Mouse (Mus musculus) thymus, postnatal 25 days (tissue): ENCODE data around the gene Eif4a1.

Experiments
- DNase-seq: peaks from one replicate; pipeline ENCODE4 v3.0.0; 2022

Eif4a1 gene

DNA sequence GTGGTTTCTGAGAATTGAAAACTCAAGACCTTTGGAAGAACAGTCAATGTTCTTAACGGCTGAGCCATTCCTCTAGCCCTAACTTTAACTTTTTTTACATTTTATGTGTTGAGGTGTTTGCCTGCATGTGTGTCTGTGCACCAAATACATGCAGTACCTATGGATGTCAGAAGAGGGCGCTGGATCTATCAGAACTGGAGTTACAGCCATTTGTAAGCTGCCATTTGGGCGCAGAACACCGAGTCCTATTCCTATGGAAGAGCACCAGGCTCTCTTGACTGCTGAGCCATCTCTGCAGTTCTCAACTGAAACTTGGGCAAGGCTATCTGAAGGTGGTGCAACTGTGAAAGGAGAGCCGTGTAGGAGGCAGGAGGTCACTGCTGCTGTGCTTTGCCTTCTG lies 26.4 kb upstream of the Eif4a1 start:
- DNase-seq = no peak

DNA sequence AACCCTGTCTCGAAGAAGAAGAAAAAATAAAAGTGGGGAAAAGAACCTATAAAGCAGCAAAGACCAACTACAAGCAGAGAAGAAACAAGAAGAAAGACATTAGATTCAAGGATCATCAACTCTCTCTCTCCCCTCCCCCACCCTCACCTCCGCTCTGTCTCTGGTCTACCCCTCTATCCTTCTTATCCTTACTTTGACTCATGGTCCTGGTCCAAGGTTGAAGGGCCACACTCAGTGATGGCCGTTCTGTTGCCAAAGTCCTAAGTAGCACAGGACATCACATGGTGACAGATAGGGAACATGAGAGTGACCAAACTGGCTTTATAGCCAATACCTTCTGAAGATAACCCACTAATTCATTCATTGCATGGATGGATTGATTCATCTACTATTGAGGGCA lies 25.2 kb upstream of the Eif4a1 start:
- DNase-seq = no peak

DNA sequence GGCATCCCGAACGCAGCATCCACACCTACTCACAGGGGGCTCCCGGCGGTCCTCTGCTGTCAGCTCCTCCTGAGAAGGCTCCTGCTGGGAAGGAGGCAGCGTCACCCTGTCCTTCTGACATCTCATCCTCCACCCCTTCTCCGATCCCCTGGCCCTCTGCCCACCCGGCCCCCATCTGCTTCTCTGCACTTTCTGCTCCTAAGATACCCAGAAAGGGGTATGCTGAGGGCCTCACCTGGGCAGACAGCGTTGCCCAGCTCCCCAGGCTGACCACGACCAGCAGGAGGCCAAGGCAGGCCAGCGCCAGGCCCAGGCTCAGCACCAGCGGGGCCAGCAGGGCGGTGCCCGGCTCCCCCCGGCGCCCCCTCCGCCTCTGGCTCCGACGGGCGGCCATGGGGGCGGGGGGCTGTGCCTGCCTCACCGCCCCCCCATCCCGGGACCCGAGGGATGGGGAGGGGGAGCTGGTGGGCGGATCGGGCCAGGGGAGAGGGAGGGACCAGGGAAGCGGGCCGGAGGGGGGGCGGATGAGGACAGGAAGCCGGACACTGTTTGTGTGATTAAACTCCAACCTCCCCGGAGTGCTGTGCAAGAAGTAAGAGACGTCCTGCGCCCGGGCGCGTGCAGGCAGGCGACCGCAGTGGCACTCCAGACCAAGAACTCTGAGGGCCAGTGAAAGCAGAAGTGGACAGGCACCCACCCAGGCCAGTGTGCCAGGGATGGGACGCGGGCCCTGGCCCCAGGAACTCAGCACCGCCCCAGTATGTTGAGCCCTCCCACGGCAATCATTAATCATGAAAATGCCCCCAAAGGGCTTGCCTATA lies 23.3 kb upstream of the Eif4a1 start, which contains the start of the genes Tnfsf12 and Tnfsfm13:
Tnfsf12 (minus strand) TSS at position 489 of the 821 bp plus-strand sequence.
Tnfsfm13 (minus strand) TSS at position 738 of the 821 bp plus-strand sequence.
- no peak for DNase-seq

DNA sequence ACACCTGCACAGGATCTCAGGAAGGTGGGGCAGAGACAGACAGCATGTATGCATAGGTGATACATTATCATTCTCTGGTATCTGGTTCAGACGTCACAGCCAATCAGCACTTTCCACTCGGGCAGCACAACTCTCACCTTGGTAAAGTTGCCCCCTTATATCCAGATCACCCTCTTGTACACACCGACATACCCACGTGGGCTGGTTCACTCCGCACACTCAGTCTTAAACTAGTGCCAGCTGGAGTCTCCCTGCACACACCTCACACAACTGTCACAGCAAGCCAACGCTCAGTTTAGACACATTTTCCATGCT lies 22.8 kb upstream of the Eif4a1 start:
- DNase-seq = no peak

DNA sequence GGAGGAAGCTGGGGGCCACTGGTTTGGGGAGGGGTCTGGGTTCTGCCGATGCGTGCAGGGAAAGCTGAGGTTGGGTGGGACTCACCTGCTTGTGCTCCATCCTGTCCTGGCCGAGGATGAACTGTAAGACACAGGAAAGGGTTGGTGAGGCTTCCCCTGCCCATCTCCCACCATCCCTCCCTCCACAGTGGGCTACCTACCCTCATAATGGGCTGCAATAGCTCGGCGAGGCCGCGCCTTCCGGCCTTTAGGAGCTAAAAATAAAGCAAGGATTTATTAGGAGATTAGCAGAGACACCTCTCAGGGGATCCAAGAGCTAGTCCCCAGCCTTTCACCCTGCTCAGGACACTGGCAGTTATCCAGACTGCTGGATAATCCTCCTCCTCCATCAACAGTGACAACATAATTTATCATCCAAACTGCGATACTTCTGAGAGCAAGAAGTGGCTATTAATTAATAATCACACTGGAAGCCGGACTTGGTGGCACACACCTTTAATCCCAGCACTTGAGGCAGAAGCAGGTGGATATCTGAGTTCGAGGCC lies 21.3 kb upstream of the Eif4a1 start:
- DNase-seq = no peak

DNA sequence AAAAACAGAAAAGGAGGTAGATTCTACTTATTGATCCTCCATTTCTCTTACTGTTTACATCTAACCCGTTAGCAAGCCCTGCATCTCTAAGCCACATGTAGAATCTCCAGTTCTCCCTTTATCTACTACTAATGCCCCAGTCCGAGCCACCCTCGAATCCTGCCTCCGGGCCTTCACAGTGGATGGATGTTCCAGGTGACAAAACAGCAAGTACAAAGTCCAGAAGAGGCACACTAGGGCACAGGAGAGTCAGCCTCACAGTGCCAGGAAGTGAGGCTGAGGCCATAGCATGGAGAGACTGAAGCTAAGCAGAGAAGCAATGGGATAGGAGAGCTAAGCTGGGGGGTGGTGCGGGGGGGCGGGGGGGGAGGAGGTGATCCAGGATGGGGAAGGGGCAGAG lies 20.6 kb upstream of the Eif4a1 start:
- DNase-seq = no peak

DNA sequence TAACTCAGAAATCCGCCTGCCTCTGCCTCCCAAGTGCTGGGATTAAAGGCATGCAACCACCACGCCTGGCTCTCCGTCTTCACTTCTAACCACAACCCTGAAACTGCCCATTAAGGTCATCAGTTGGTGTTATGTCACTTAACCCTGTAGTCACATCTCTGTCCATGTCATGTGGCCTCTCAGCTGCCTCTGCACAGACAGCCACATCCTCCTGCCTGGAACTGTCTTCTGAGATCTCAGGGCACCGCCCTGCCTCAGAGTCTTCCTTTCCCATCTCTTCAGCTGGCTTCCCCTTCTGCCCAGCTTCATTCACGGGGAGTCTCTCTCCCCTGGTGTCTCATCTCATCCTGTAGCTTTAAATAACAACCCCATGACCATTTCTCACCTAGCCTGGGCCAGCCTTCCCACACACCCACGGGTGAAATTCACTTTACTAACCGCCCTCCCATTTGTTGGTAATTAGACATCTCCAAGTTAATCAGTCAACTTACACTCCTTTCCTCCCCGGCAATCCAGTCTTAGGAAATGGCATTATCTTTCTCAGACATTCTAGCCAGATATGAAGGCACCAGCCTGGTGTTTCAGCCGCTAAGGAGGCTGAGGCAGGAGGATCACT lies 20.1 kb upstream of the Eif4a1 start:
- no peak for DNase-seq

DNA sequence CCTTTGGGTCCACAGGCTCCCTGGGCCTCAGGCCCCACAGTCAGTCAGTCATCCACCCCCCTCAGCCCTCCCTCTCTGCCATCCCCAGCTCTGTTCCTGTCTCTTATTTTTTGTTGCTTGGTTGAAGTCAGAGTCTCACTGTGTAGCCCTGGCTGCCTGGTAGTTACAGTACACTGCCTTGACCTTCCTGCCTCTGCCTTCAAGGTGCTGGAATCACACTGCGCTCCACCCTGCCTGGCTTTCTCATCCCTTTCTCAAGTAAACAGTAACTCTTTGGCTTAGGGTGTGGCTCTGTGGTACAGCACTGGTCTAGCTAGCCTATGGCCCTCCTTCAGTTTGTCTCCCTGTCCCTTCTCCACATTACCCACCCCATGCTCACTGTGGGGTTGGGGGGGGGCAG lies 17.7 kb upstream of the Eif4a1 start:
- DNase-seq = no peak

DNA sequence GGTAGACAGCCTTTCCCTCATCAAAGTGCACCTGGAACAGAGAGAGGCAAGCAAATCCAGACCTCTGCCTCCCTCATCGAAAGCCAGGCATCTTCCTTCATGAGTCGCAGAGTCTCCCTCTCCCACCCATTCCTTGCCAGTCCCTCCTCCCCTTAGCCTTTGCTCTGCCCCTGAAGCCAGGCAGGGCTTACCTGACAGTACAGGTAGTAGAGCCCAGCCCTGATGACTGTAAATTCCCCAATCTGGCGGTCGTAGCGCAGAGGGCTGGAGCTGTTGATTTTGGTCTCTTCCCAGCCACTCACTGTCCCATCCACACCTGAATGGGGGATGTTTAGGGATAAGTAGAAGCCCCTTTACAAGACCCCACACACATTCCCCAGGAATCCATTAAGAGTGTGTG lies 14.8 kb upstream of the Eif4a1 start:
- DNase-seq = no peak

DNA sequence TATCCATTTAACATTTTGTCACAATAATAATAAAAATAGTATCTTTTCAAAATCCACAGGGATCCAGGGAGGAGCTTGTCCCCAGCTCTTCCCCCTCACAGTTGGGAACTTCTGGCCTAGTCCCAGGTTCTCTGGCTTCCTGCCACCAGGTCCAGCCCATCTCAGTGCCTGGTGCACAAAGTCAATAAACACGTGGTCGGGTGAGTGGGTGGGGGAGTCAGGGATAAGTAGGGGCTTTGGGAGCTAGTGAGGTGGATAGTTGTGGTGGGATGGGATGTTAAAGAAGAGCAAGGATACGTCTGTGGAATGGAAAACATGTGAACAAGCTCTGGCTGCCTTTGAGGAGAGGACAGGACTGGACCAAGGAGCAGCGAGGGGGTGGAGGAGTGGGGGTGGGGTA lies 14.2 kb upstream of the Eif4a1 start:
- DNase-seq = no peak

DNA sequence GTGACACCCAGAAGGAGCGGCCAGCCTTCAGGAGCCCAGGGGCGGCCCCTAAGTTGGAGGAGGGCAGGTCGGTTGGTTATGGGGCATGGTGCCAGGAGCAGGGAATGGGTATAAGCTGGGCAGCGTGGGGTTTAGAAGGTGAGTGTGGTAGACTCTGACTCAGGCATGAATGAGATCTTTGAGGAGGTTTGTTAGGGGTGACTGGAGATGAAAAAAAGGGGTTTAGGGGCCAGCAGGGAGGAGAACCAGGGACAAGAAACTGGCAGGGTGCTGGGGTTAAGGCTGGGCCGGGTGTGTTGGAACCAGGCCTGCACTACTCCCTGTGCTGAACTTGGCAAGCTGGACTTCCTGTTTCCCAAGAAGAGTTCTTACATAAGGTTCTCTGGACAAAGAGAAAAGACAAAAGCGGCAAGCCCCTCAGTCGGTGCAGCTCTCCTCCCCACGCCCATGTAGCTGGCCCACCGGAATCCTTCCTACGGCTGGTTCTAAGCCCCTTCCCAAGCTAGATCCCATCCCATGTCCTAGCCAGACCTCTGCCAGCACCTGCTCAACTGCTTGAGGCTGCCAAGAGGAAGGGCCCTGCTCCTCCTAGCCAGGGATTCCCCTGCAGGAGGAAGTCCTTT lies 13.4 kb upstream of the Eif4a1 start, which contains the start of gene Tnfsf13:
Tnfsf13 (minus strand) TSS at position 259 of the 623 bp plus-strand sequence.
- no peak for DNase-seq

DNA sequence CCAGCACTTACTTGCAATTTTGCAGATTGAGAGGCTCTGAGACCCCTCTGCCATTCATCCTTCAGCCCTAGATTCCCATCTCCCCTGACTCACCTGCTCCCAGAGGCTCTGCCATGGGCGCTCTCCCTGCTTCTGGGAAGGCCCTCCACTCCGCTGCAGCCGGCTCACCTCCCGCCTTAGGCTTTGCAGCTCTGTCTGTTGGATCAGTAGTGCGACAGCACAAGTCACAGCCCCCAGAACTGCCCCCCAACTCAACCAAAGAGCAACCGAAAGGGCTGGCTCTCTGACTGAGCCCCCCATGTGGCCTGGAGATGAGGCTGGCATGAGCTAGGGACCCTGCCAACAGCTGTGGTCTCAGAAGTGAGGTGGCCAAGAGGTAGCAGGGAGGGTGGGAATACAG lies 12.7 kb upstream of the Eif4a1 start:
- DNase-seq = no peak

DNA sequence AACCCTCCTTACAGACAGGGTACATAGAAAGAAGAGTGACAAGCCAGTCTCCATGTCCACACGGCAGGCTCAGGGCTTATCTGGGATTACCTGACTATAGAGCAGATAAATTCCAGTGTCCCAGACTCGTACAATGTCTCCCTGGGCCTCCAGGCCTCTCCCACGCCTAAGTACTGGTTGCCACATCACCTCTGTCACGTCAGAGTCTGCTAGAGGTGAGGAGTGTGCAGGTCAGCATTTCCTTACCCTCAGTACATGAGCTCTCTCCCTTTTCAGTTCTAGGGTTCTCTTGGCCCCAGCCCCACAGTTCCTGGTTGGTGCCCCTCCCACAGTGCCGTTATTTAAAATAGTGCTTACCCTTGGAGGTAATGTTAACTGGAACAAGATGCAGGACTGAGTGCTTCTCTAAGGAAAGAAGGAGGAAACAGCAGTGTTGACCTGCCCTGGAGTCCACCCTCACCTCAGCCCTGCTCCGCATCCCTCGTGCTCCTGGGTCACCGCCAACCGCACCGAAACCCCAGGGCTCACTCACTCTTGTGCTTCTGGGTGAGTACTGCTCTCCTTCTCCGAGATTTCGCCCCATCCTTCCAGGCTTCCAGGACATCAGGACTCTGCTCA lies 12.0 kb upstream of the Eif4a1 start:
- no peak for DNase-seq

DNA sequence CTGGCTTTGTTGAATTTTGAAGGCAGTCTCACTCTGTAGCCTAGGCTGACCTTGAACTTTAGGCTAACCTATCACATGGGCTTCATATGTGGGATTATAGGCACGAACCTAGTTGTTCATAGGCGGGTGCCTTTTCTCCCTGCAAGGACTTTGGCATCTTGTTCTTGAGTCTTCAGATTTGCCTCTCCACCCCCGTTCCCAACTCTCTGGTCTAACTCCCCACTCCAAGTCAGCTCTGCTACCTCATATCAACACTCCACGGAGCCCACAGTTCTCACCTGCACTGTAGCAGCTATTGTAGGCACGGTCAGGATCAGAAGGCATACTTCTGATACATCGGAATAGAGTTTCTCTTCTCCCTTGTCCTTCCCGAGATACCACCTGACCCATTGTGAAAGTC lies 11.4 kb upstream of the Eif4a1 start:
- no peak for DNase-seq

DNA sequence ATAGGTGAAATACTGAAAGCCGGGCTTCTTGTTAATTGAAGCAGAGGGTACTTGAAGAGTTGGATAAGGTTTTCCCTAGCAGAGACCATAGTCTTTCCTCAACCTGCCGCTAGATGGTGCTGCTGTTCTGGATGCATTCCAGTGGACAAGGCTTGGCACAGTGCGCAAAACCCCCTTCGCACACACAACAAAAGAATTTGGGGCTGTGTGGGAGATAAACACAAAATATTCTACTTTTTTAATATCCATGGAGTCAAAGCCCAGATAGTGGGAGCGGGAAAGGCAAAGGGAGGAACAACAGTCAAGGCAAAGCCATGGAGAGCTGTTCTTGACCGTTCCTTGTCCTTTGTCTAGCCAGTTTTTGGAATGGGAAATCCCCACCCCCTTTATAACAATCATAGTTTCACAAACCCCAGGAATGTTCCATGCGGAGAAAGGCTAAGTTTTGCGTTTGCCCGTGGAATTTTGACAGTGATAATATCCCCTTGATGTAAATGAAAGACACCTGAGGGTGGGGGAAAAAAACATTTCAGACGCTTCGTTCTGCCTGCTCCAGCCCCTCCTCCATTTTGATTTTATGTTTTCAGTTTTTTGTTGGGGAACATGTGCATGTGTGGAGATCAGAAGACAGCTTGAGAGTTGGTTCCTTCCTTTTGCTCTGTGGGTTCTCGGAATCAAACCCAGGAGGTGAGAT lies 10.8 kb upstream of the Eif4a1 start:
- DNase-seq = peak; percentile 88

DNA sequence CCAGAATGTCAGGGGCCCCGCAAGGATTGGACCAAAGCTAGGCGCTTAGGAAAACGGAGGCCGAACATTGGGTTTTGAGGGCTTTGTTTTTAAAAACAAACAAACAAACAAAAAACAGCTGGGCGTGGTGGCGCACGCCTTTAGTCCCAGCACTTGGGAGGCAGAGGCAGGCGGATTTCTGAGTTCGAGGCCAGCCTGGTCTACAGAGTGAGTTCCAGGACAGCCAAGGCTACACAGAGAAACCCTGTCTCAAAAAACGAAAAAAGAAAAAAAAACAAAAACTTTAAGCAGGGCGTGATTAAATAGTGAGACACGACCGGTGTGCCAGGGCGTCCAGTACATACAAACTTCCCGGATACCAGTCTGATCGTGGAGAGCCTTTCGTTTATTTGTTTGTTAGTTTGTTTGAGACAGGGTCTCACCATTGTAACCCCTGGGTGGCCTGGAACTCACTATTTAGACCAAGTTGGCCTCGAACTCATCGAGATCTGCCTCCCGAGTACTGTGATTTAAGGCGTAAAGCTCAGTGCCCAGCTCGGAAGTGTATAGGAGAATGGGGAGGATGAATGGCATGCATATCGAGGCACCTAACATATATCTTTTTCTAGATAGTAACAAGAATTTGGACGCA lies 10.1 kb upstream of the Eif4a1 start:
- no peak for DNase-seq

DNA sequence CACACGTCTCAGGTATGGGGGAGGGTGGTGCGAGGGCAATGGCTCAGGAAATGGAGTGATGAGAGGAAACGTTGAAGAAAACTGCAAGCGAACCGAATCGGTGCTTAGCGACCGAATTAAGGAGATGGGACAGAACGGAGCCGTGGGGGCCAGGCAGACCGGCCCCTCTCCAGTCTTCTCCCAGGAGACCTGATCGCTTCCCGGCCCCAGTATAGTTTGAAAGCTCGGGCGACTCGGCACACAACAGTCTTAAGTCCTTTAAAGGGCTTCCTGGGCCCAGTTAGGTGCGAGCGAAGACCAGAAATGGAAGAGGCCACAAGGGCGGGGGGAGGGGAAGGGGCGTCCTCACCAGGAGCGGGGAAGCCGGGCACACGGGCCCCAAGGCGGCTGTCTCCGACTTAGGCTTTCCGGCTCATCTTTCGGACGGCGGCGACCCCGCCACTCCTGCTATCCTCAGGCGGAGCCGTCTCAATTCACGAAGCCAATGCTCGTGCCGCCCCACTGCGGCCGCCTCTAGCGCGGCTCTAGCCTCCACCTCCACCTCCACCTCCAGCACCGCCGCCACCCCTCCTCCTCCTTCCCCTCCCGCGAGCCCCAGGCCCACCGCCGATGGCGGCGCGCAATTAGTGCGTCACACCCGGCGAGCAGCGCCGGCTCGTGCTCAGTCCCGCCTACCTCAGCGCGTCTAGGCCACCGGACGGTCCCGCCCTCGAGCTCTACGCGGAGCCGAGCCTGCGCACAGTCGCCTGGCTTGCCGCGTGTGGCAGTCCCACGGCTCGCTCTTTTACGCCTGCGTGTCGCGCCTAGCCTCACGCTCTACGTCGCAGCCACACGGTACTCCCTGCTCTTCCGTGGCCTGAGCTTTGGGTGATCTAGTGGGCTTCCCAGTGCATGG lies 9.3 kb upstream of the Eif4a1 start, which contains the start of gene Senp3:
Senp3 (minus strand) TSS at position 771 of the 895 bp plus-strand sequence.
- DNase-seq = peak; percentile 97

DNA sequence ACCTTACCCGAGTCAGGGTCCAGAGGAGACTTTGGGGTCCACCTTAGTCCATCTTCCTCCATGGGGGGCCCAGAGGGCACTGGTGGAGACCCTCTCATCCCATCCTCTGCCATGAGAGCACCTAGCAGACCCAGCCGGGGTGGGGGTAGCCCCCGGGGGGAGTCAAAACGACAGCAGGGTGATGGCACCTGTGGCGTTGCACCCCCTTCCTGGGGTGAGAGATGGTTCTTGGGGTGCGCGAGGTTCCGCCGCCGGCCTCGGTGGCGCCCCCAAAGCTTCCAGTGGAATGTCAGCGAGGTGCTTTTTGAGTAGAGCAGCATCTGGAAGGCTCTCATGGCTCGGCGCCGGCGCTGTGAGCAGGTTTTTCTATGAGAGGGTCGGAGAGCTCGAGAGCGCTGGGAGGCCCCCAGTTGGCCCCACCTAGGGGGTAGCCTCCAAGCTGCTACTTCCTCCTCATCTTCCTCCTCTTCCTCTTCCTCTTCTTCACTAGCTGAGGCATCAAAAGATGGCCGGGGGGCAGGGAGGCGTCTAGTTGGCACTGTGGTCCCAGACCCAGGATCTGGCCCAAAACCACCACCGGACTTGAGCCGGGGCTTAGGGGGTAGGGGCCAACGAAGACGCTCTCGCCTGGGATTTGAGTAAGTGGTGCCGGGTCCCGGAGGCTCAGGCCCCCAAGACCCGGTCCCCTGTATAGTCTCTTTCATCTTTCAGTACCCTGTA lies 8.1 kb upstream of the Eif4a1 start:
- DNase-seq = no peak

DNA sequence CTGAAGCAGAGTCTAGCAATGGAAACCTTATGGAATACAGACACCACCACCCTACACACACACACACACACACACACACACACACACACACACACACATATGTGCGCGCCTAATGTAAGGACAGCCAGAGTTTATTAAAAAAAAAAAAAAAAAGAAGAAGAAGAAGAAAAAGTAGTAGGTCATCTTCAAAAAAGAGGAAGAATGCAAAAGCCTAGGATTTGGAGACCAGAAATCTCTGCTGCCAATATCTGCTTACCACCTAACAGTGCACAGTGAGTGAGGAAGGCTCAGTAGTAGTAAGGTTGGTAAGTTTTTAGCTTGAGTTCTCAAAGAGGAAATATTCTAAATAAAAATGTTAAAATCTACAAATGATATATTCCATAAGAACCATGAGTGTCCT lies 6.9 kb upstream of the Eif4a1 start:
- DNase-seq = no peak

DNA sequence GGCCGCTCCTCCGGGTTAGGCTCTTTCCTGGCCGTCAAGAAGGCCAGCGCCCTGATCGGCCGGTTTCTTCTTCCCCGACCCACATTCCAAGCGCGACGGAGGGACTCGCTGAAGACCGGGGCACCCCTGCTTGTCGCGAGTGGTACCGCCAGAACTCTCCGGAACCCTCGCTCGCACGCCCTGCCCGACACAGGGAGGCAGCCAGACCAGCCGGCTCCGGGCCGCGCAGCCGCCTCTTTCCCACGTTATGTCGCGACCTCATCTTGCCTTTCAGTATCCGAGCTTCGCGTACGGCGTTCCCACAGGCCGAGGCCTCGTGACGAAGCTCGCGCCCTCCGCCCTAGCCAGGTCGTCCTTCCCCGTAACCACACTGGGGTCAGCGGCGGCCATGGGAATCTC lies 498 bp downstream of the Eif4a1 start:
- DNase-seq = no peak
